Mouse (Mus musculus) fat pad, adult 2 months (tissue): ENCODE data around the gene 6330409D20Rik.

Source experiments
- DNase-seq: peaks from one replicate; pipeline ENCODE4 v3.0.0-alpha.2; 2011; ENCODE audit warnings: low read depth, low spot score; ENCODE audit errors: extremely low read depth

6330409D20Rik gene

GRCm38 (mm10) chr2:32727435-32727834 lies 13.4 kb downstream of the 6330409D20Rik start:
- DNase-seq, result peak; percentile 66

- no peak for DNase-seq
Observed at GRCm38 (mm10) chr2:32724832-32725790, 15.7 kb downstream of the 6330409D20Rik start.

- no peak for DNase-seq
Observed at GRCm38 (mm10) chr2:32724149-32724548, 16.7 kb downstream of the 6330409D20Rik start.

GRCm38 (mm10) chr2:32722581-32722980 lies 18.2 kb downstream of the 6330409D20Rik start:
- no peak for DNase-seq

GRCm38 (mm10) chr2:32722046-32722445 lies 18.8 kb downstream of the 6330409D20Rik start:
- DNase-seq, result no peak

GRCm38 (mm10) chr2:32720681-32721229 lies 20.1 kb downstream of the 6330409D20Rik start, which contains the start of gene Sh2d3c:
Sh2d3c (plus strand) TSS chr2:32721055.
- DNase-seq, result no peak

- no peak for DNase-seq
Observed at GRCm38 (mm10) chr2:32720053-32720452, 20.8 kb downstream of the 6330409D20Rik start.

GRCm38 (mm10) chr2:32718761-32719160 lies 22.1 kb downstream of the 6330409D20Rik start:
- DNase-seq, result no peak

- DNase-seq, result no peak
Observed at GRCm38 (mm10) chr2:32714987-32715425, 25.8 kb downstream of the 6330409D20Rik start.

GRCm38 (mm10) chr2:32714117-32714986 lies 26.5 kb downstream of the 6330409D20Rik start:
- DNase-seq, result no peak

GRCm38 (mm10) chr2:32712934-32713817 lies 27.6 kb downstream of the 6330409D20Rik start, which contains the start of gene Cdk9:
Cdk9 (minus strand) TSS chr2:32713076.
- DNase-seq, result no peak

GRCm38 (mm10) chr2:32712586-32712933 lies 28.3 kb downstream of the 6330409D20Rik start:
- DNase-seq, result no peak

- DNase-seq, result no peak
Observed at GRCm38 (mm10) chr2:32712108-32712551, 28.7 kb downstream of the 6330409D20Rik start.

- no peak for DNase-seq
Observed at GRCm38 (mm10) chr2:32711301-32712056, 29.3 kb downstream of the 6330409D20Rik start.

GRCm38 (mm10) chr2:32710425-32710824 lies 30.4 kb downstream of the 6330409D20Rik start:
- no peak for DNase-seq

- DNase-seq, result no peak
Observed at GRCm38 (mm10) chr2:32709521-32710137, 31.2 kb downstream of the 6330409D20Rik start.

GRCm38 (mm10) chr2:32708643-32709042 lies 32.2 kb downstream of the 6330409D20Rik start:
- DNase-seq, result no peak

- no peak for DNase-seq
Observed at GRCm38 (mm10) chr2:32706971-32707370, 33.8 kb downstream of the 6330409D20Rik start.

- DNase-seq, result no peak
Observed at GRCm38 (mm10) chr2:32705018-32705417, 35.8 kb downstream of the 6330409D20Rik start.
